Mouse (Mus musculus) thymus, adult 2 months (tissue): ENCODE results near the gene Plcxd3. TPM values are rescaled to one million over a fixed set of nuclear protein-coding genes. Genes with fewer than 3 reads are reported as not detected.

Experiments used
- DNase-seq: peaks from one replicate; pipeline ENCODE4 v3.0.0; 2021
- H3K27ac ChIP-seq: fragments of 200-500 bp; 2 replicates; pipeline ENCODE4 v1.5.1; 2012; ENCODE audit warnings: low read length, control low read depth; ENCODE audit not compliant: control insufficient read depth, insufficient read depth
- H3K27me3 ChIP-seq: fragments of 200-500 bp; 2 replicates; pipeline ENCODE4 v1.6.1; 2012; ENCODE audit warnings: mild to moderate bottlenecking, low read length, moderate library complexity, mixed read lengths; ENCODE audit not compliant: control insufficient read depth, insufficient read depth
- H3K36me3 ChIP-seq: fragments of 200-500 bp; 2 replicates; pipeline ENCODE4 v1.6.1; 2012; ENCODE audit warnings: mild to moderate bottlenecking, low read length, moderate library complexity; ENCODE audit not compliant: control insufficient read depth, insufficient read depth
- H3K4me1 ChIP-seq: fragments of 200-500 bp; replicated peaks from 2 replicates; pipeline ENCODE4 v1.6.1; 2012; ENCODE audit warnings: low read length; ENCODE audit not compliant: control insufficient read depth, insufficient read depth
- H3K4me3 ChIP-seq: fragments of 200-500 bp; 2 replicates; pipeline ENCODE4 v1.5.1; 2012; ENCODE audit warnings: mild to moderate bottlenecking, low read length, control low read depth, moderate library complexity; ENCODE audit not compliant: control insufficient read depth, insufficient read depth
- CTCF ChIP-seq: fragments of 200-500 bp; IDR thresholded peaks from 2 replicates; pipeline ENCODE4 v1.5.1; 2012; ENCODE audit warnings: mild to moderate bottlenecking, control low read depth, low read length, moderate library complexity, borderline replicate concordance; ENCODE audit not compliant: control insufficient read depth, poor library complexity, insufficient read depth; ENCODE audit errors: extremely low read depth
- POLR2A ChIP-seq: fragments of 200-500 bp; IDR thresholded peaks from 2 replicates; pipeline ENCODE4 v1.6.1; 2012; ENCODE audit warnings: mild to moderate bottlenecking, low read length, control low read depth, moderate library complexity; ENCODE audit not compliant: control insufficient read depth, poor library complexity, insufficient read depth; ENCODE audit errors: extremely low read depth
- WGBS: fragments of 180-500 bp; shearing (Covaris S2); methylation state at CpG from one replicate; pipeline ENCODE4 v1.1.7; 2018; 5-methylcytosine and 5-hydroxymethylcytosine counted together
- polyA plus RNA-seq: library from polyadenylated mRNA; depleted of rRNA; stranded (reverse); fragments of >200 nt; gene quantifications from 2 replicates; pipeline ENCODE4 v1.2.3, GENCODE M21; 2012

Plcxd3 gene
- polyA plus RNA-seq, 1 experiment, result not detected

DNA sequence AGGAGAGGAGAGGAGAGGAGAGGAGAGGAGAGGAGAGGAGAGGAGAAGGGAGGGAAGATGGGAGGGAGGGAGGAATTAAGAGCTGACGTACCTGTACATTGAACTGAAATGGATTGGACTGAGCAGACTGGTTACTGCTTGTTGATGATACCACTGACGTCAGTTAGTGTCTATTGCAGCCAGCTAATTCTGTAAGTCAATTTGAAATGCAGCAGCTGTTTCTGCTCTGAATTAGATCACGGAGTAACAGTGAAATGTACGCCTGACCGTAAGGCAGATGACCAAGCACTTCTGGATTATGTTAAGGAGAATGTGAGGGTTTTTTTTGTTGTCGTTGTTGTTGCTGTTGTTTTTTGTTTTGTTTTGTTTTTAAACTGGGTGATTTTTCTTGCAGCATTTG, 230.3 kb downstream of the Plcxd3 start:
- Histone ChIP-seq H3K4me1 (no peaks in the 10 kb centered on the region), H3K36me3 (no peaks in the 10 kb centered on the region), H3K4me3 (no peak overlapping the region), H3K27me3 (no peaks in the 10 kb centered on the region), H3K27ac (no peak overlapping the region)
- WGBS, result 87% methylated on average over 6 of the region's 6 CpGs
- DNase-seq, result no peak
- TF ChIP-seq POLR2A (no peak), CTCF (no peak)
